10 mouse cellular contexts compared by ENCODE assay signal in the genomic region with DNA sequence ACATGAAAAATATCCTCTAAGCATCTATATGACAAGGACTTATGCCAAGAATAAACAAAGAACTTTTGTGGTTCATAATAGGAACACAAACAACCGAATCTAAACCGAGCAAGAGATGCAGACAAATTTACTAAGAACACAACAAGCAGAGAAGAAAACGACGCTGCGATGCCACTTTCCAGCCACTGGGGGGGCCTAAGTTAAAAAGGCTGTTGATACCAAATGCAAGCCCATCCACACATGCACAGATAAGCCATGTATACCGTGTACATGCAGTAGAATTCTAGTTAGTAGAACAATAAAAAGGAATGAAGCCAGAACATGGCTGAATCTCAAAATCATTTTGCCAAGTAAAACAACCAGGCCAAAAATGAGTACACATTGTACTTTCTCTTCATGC. TPM values are rescaled to one million over a fixed set of nuclear protein-coding genes. Genes with fewer than 3 reads are reported as not detected.
A peak's percentile ranks its signal among the peaks of the same experiment; 100 is the strongest.
DNase-seq lines count a peak whose midpoint lies in the region; ATAC-seq and TF ChIP-seq lines count a peak whose summit lies in the region.
"Had no signal": no experiment of that assay in that cellular context is flagged by ENCODE, and none has a peak within 500 bp of the region (broad histone marks: within the 10 kb centered on the region; RNA-seq: fewer than 3 reads in every experiment).

No protein-coding gene starts in this region.

- WGBS in intestine, postnatal 0 days: 35% methylated on average over 6 of the region's 6 CpGs
- 35% methylated on average over 6 of the region's 6 CpGs for WGBS in intestine, embryonic 16.5 days
- 31% methylated on average over 6 of the region's 6 CpGs for WGBS in stomach, postnatal 0 days

- no peak overlapping the region for H3K9ac ChIP-seq in intestine, postnatal 0 days (ENCODE audit: low read depth, low read length)
- H3K9ac ChIP-seq in intestine, embryonic 16.5 days (ENCODE audit: low read depth, low read length): no peak overlapping the region
- H3K9ac ChIP-seq in stomach, postnatal 0 days (ENCODE audit: low read length): no peak overlapping the region
- H3K9ac ChIP-seq: limb, embryonic 13.5 days had no signal

- peak; percentile 39 for DNase-seq in right cerebral cortex, postnatal 4 days
- no peak for DNase-seq in right cerebral cortex, adult 2 months (ENCODE audit: low spot score in 2 of 2)
- peak; percentile 35 for DNase-seq in brain, adult 2 months (ENCODE audit: low read depth, low spot score)
- no peak for DNase-seq in stomach, postnatal 0 days (ENCODE audit: low spot score)
- no peak for DNase-seq in adrenal gland, adult 18-20 months (ENCODE audit: low spot score in 2 of 2)
- DNase-seq: kidney, adult 9 months; thymus, adult 2 months had no signal

- no peak for ATAC-seq in intestine, postnatal 0 days
- no peak for ATAC-seq in intestine, embryonic 16.5 days
- no peak for ATAC-seq in stomach, postnatal 0 days (ENCODE audit: low FRiP score, low TSS enrichment)

- H3K9me3 ChIP-seq in intestine, postnatal 0 days (ENCODE audit: control insufficient read depth): no peaks in the 10 kb centered on the region
- H3K9me3 ChIP-seq in intestine, embryonic 16.5 days (ENCODE audit: control insufficient read depth, low read length): no peaks in the 10 kb centered on the region
- no peaks in the 10 kb centered on the region for H3K9me3 ChIP-seq in stomach, postnatal 0 days (ENCODE audit: control insufficient read depth, low read length)
- H3K9me3 ChIP-seq: limb, embryonic 13.5 days had no signal

- TF ChIP-seq CTCF in intestine, postnatal 0 days (IDR thresholded peaks at IDR 0.05; ENCODE audit: low read depth): peak; percentile 43
- peak; percentile 52 for TF ChIP-seq CTCF in stomach, postnatal 0 days (IDR thresholded peaks at IDR 0.05; ENCODE audit: low read depth)

- H3K36me3 ChIP-seq in intestine, postnatal 0 days (ENCODE audit: control insufficient read depth, insufficient read depth): no peaks in the 10 kb centered on the region
- no peaks in the 10 kb centered on the region for H3K36me3 ChIP-seq in intestine, embryonic 16.5 days (ENCODE audit: control insufficient read depth, insufficient read depth, low read length)
- H3K36me3 ChIP-seq in stomach, postnatal 0 days (ENCODE audit: control insufficient read depth, insufficient read depth, low read length): no peaks in the 10 kb centered on the region
- H3K36me3 ChIP-seq: limb, embryonic 13.5 days had no signal

- H3K27me3 ChIP-seq in intestine, postnatal 0 days (replicated peaks; ENCODE audit: control insufficient read depth, insufficient read depth, low read length): no peaks in the 10 kb centered on the region
- no peaks in the 10 kb centered on the region for H3K27me3 ChIP-seq in intestine, embryonic 16.5 days (replicated peaks; ENCODE audit: control insufficient read depth, insufficient read depth, low read length)
- H3K27me3 ChIP-seq in stomach, postnatal 0 days (ENCODE audit: control insufficient read depth, insufficient read depth, low read length): no peaks in the 10 kb centered on the region
- H3K27me3 ChIP-seq: limb, embryonic 13.5 days had no signal

- no peak overlapping the region for H3K27ac ChIP-seq in intestine, postnatal 0 days (ENCODE audit: low read depth, low read length)
- H3K27ac ChIP-seq in intestine, embryonic 16.5 days (ENCODE audit: low read length): no peak overlapping the region
- H3K27ac ChIP-seq in stomach, postnatal 0 days (replicated peaks): no peak overlapping the region
- H3K27ac ChIP-seq: limb, embryonic 13.5 days had no signal

- no peak overlapping the region for H3K4me2 ChIP-seq in intestine, postnatal 0 days (replicated peaks; ENCODE audit: low read depth)
- no peak overlapping the region for H3K4me2 ChIP-seq in intestine, embryonic 16.5 days (ENCODE audit: low read depth, low read length)
- no peak overlapping the region for H3K4me2 ChIP-seq in stomach, postnatal 0 days (replicated peaks; ENCODE audit: low read depth)
- H3K4me2 ChIP-seq: limb, embryonic 13.5 days had no signal

- no peak for TF ChIP-seq EP300 in stomach, postnatal 0 days (optimal IDR thresholded peaks at IDR 0.05)

- no peaks in the 10 kb centered on the region for H3K4me1 ChIP-seq in intestine, postnatal 0 days (replicated peaks; ENCODE audit: control insufficient read depth, insufficient read depth, low read length)
- no peaks in the 10 kb centered on the region for H3K4me1 ChIP-seq in intestine, embryonic 16.5 days (ENCODE audit: control insufficient read depth, insufficient read depth, low read length)
- no peaks in the 10 kb centered on the region for H3K4me1 ChIP-seq in stomach, postnatal 0 days (replicated peaks; ENCODE audit: control insufficient read depth, insufficient read depth)
- H3K4me1 ChIP-seq: limb, embryonic 13.5 days had no signal

- no peak overlapping the region for H3K4me3 ChIP-seq in intestine, postnatal 0 days (ENCODE audit: low read depth, low read length)
- no peak overlapping the region for H3K4me3 ChIP-seq in intestine, embryonic 16.5 days (ENCODE audit: low read length)
- no peak overlapping the region for H3K4me3 ChIP-seq in stomach, postnatal 0 days (ENCODE audit: low read depth, low read length)
- H3K4me3 ChIP-seq: limb, embryonic 13.5 days had no signal

RNA-seq across cellular contexts. Expression of a gene that starts 35.2 kb away (rescaled TPM):
- polyA plus RNA-seq in intestine, postnatal 0 days (2015; fragmentation: Nextera tagmentation; extraction: Ambion mirVana): 3.3 and 3.9 TPM in 2 replicates
- polyA plus RNA-seq in intestine, embryonic 16.5 days (2015; fragmentation: Nextera tagmentation; extraction: Ambion mirVana): 14.8 and 16.5 TPM in 2 replicates
- polyA plus RNA-seq in stomach, postnatal 0 days (2015; fragmentation: Nextera tagmentation; extraction: Ambion mirVana): 3.8 and 5.0 TPM in 2 replicates
- total RNA-seq in adrenal gland, adult 18-20 months (2021): under 1 TPM; 0.36 to 0.90 TPM

Comparison
In these comparisons a context has a peak if more than half of its experiments do, and no peak if none do; other contexts are left out.
1. DNase-seq: peak in right cerebral cortex, postnatal 4 days (single experiment) and brain, adult 2 months (single experiment); none in right cerebral cortex, adult 2 months (0 of 2), stomach, postnatal 0 days (single experiment) and adrenal gland, adult 18-20 months (0 of 2).